Mouse (Mus musculus): ENCODE results near the gene Micu1. TPM values are rescaled to one million over a fixed set of nuclear protein-coding genes. Genes with fewer than 3 reads are reported as not detected.

Gene Micu1
- polyA plus RNA-seq, 1 experiment from 2014 or later, result 75.2 TPM

GRCm38 (mm10) chr10:59741448-59741847 lies 39.2 kb downstream of the Micu1 start:
- Histone ChIP-seq H3K4me2 (replicated peaks) (no peak overlapping the region), H3K27ac (no peak overlapping the region), H3K9ac (no peak overlapping the region), H3K4me3 (replicated peaks; ENCODE audit: low read length) (no peak overlapping the region), H3K4me1 (replicated peaks; ENCODE audit: control insufficient read depth, insufficient read depth, low read length) (no peaks in the 10 kb centered on the region), H3K36me3 (replicated peaks; ENCODE audit: control insufficient read depth, insufficient read depth) (0 out of 2 replicates have a peak, but pooled peaks cover 8% of the 10 kb centered on the region), H3K9me3 (ENCODE audit: control insufficient read depth, low read length) (no peaks in the 10 kb centered on the region), H3K27me3 (ENCODE audit: control insufficient read depth, insufficient read depth, low read length) (no peaks in the 10 kb centered on the region)
- no peak for ATAC-seq (ENCODE audit: low FRiP score)
- no peak for DNase-seq (ENCODE audit: low spot score)
- 41% methylated on average over 4 of the region's 4 CpGs for WGBS

- Histone ChIP-seq H3K27ac (no peak overlapping the region), H3K4me3 (replicated peaks; ENCODE audit: low read length) (no peak overlapping the region)
Observed at GRCm38 (mm10) chr10:59743397-59743796, 41.1 kb downstream of the Micu1 start.

GRCm38 (mm10) chr10:59743969-59744368 lies 41.7 kb downstream of the Micu1 start:
- ATAC-seq (ENCODE audit: low FRiP score) (no peak), DNase-seq (ENCODE audit: low spot score) (no peak)
- H3K27ac ChIP-seq, result no peak overlapping the region
- no peaks in the 10 kb centered on the region for H3K4me1 ChIP-seq (replicated peaks; ENCODE audit: control insufficient read depth, insufficient read depth, low read length)
- WGBS, result 89% methylated on average over 5 of the region's 5 CpGs
- no peak overlapping the region for H3K4me2 ChIP-seq (replicated peaks)
- H3K4me3 ChIP-seq (replicated peaks; ENCODE audit: low read length), result no peak overlapping the region
- H3K36me3 ChIP-seq (replicated peaks; ENCODE audit: control insufficient read depth, insufficient read depth), result 0 out of 2 replicates have a peak, but pooled peaks cover 8% of the 10 kb centered on the region
- no peak overlapping the region for H3K9ac ChIP-seq
- H3K9me3 ChIP-seq (ENCODE audit: control insufficient read depth, low read length), result no peaks in the 10 kb centered on the region
- H3K27me3 ChIP-seq (ENCODE audit: control insufficient read depth, insufficient read depth, low read length), result no peaks in the 10 kb centered on the region

More at GRCm38 (mm10) chr10:59743397-59743796, 41.1 kb downstream of the Micu1 start:
- 78% methylated on average over 12 of the region's 12 CpGs for WGBS
- H3K9me3 ChIP-seq (ENCODE audit: control insufficient read depth, low read length), result no peaks in the 10 kb centered on the region
- ATAC-seq (ENCODE audit: low FRiP score) (0 out of 2 replicates have a peak, but pooled peaks have one; percentile 55), DNase-seq (ENCODE audit: low spot score) (no peak)
- no peak overlapping the region for H3K4me2 ChIP-seq (replicated peaks)
- 0 out of 2 replicates have a peak, but pooled peaks cover 8% of the 10 kb centered on the region for H3K36me3 ChIP-seq (replicated peaks; ENCODE audit: control insufficient read depth, insufficient read depth)
- H3K4me1 ChIP-seq (replicated peaks; ENCODE audit: control insufficient read depth, insufficient read depth, low read length), result no peaks in the 10 kb centered on the region
- no peaks in the 10 kb centered on the region for H3K27me3 ChIP-seq (ENCODE audit: control insufficient read depth, insufficient read depth, low read length)
- no peak overlapping the region for H3K9ac ChIP-seq

- 82% methylated on average over 7 of the region's 7 CpGs for WGBS
- H3K9me3 ChIP-seq (ENCODE audit: control insufficient read depth, low read length), result no peaks in the 10 kb centered on the region
- ATAC-seq (ENCODE audit: low FRiP score) (no peak), DNase-seq (ENCODE audit: low spot score) (no peak)
- no peaks in the 10 kb centered on the region for H3K27me3 ChIP-seq (ENCODE audit: control insufficient read depth, insufficient read depth, low read length)
- no peak overlapping the region for H3K27ac ChIP-seq
- H3K9ac ChIP-seq, result no peak overlapping the region
- H3K36me3 ChIP-seq (replicated peaks; ENCODE audit: control insufficient read depth, insufficient read depth), result peaks cover 7% of the 10 kb centered on the region; the same call in 1 of the 2 replicates
- no peaks in the 10 kb centered on the region for H3K4me1 ChIP-seq (replicated peaks; ENCODE audit: control insufficient read depth, insufficient read depth, low read length)
- H3K4me2 ChIP-seq (replicated peaks), result no peak overlapping the region
- H3K4me3 ChIP-seq (replicated peaks; ENCODE audit: low read length), result no peak overlapping the region
Observed at GRCm38 (mm10) chr10:59747334-59747733, 45.1 kb downstream of the Micu1 start.

GRCm38 (mm10) chr10:59748699-59749200 lies 46.5 kb downstream of the Micu1 start:
- WGBS, result 67% methylated on average over 2 of the region's 2 CpGs

GRCm38 (mm10) chr10:59753538-59754069 lies 51.3 kb downstream of the Micu1 start:
- Histone ChIP-seq H3K27ac (no peak overlapping the region), H3K4me1 (replicated peaks; ENCODE audit: control insufficient read depth, insufficient read depth, low read length) (0 out of 2 replicates have a peak, but pooled peaks cover 11% of the 10 kb centered on the region), H3K36me3 (replicated peaks; ENCODE audit: control insufficient read depth, insufficient read depth) (peaks cover 4% of the 10 kb centered on the region; the same call in 1 of the 2 replicates), H3K9me3 (ENCODE audit: control insufficient read depth, low read length) (no peaks in the 10 kb centered on the region), H3K4me2 (replicated peaks) (no peak overlapping the region), H3K9ac (no peak overlapping the region), H3K4me3 (replicated peaks; ENCODE audit: low read length) (no peak overlapping the region), H3K27me3 (ENCODE audit: control insufficient read depth, insufficient read depth, low read length) (no peaks in the 10 kb centered on the region)
- DNase-seq (ENCODE audit: low spot score) (no peak), ATAC-seq (ENCODE audit: low FRiP score) (no peak)
- 69% methylated on average over 9 of the region's 9 CpGs for WGBS

More at GRCm38 (mm10) chr10:59748699-59749200, 46.5 kb downstream of the Micu1 start:
- Histone ChIP-seq H3K36me3 (replicated peaks; ENCODE audit: control insufficient read depth, insufficient read depth) (peaks cover 7% of the 10 kb centered on the region; the same call in 1 of the 2 replicates), H3K4me1 (replicated peaks; ENCODE audit: control insufficient read depth, insufficient read depth, low read length) (no peaks in the 10 kb centered on the region), H3K9ac (no peak overlapping the region), H3K4me3 (replicated peaks; ENCODE audit: low read length) (no peak overlapping the region), H3K9me3 (ENCODE audit: control insufficient read depth, low read length) (no peaks in the 10 kb centered on the region), H3K4me2 (replicated peaks) (no peak overlapping the region), H3K27me3 (ENCODE audit: control insufficient read depth, insufficient read depth, low read length) (no peaks in the 10 kb centered on the region), H3K27ac (no peak overlapping the region)
- DNase-seq (ENCODE audit: low spot score) (no peak), ATAC-seq (ENCODE audit: low FRiP score) (no peak)

GRCm38 (mm10) chr10:59754104-59754503 lies 51.8 kb downstream of the Micu1 start:
- Histone ChIP-seq H3K4me1 (replicated peaks; ENCODE audit: control insufficient read depth, insufficient read depth, low read length) (0 out of 2 replicates have a peak, but pooled peaks cover 11% of the 10 kb centered on the region), H3K9ac (no peak overlapping the region), H3K27ac (no peak overlapping the region), H3K4me3 (replicated peaks; ENCODE audit: low read length) (no peak overlapping the region), H3K27me3 (ENCODE audit: control insufficient read depth, insufficient read depth, low read length) (no peaks in the 10 kb centered on the region), H3K36me3 (replicated peaks; ENCODE audit: control insufficient read depth, insufficient read depth) (peaks cover 4% of the 10 kb centered on the region; the same call in 1 of the 2 replicates), H3K4me2 (replicated peaks) (no peak overlapping the region), H3K9me3 (ENCODE audit: control insufficient read depth, low read length) (no peaks in the 10 kb centered on the region)
- ATAC-seq (ENCODE audit: low FRiP score), result no peak
- WGBS, result 94% methylated on average over 1 of the region's 1 CpGs
- no peak for DNase-seq (ENCODE audit: low spot score)

GRCm38 (mm10) chr10:59754901-59755300 lies 52.6 kb downstream of the Micu1 start:
- H3K27me3 ChIP-seq (ENCODE audit: control insufficient read depth, insufficient read depth, low read length), result no peaks in the 10 kb centered on the region
- ATAC-seq (ENCODE audit: low FRiP score) (no peak), DNase-seq (ENCODE audit: low spot score) (no peak)
- H3K9me3 ChIP-seq (ENCODE audit: control insufficient read depth, low read length), result no peaks in the 10 kb centered on the region
- no peak overlapping the region for H3K4me3 ChIP-seq (replicated peaks; ENCODE audit: low read length)
- no peak overlapping the region for H3K9ac ChIP-seq
- H3K4me2 ChIP-seq (replicated peaks), result no peak overlapping the region
- H3K27ac ChIP-seq, result no peak overlapping the region
- 76% methylated on average over 1 of the region's 1 CpGs for WGBS
- 0 out of 2 replicates have a peak, but pooled peaks cover 11% of the 10 kb centered on the region for H3K4me1 ChIP-seq (replicated peaks; ENCODE audit: control insufficient read depth, insufficient read depth, low read length)
- H3K36me3 ChIP-seq (replicated peaks; ENCODE audit: control insufficient read depth, insufficient read depth), result peaks cover 4% of the 10 kb centered on the region; the same call in 1 of the 2 replicates

- Histone ChIP-seq H3K9ac (no peak overlapping the region), H3K36me3 (replicated peaks; ENCODE audit: control insufficient read depth, insufficient read depth) (peaks cover under 1% of the 10 kb centered on the region; the same call in 1 of the 2 replicates), H3K27me3 (ENCODE audit: control insufficient read depth, insufficient read depth, low read length) (no peaks in the 10 kb centered on the region), H3K9me3 (ENCODE audit: control insufficient read depth, low read length) (no peaks in the 10 kb centered on the region), H3K4me2 (replicated peaks) (no peak overlapping the region), H3K4me3 (replicated peaks; ENCODE audit: low read length) (no peak overlapping the region), H3K4me1 (replicated peaks; ENCODE audit: control insufficient read depth, insufficient read depth, low read length) (0 out of 2 replicates have a peak, but pooled peaks cover 11% of the 10 kb centered on the region), H3K27ac (no peak overlapping the region)
- no peak for DNase-seq (ENCODE audit: low spot score)
- no peak for ATAC-seq (ENCODE audit: low FRiP score)
- 71% methylated on average over 11 of the region's 11 CpGs for WGBS
Observed at GRCm38 (mm10) chr10:59755681-59756080, 53.4 kb downstream of the Micu1 start.
